Mouse (Mus musculus) thymus, adult 2 months (tissue): ENCODE measurements at regions not wholly inside any gene's neighbourhood (a gene's known extent, or its start where the extent isn't known, plus 50 kb on each side); places are given as distances from the start of the nearest gene placed in this dataset.

ENCODE experiments used
- DNase-seq: peaks from one replicate; pipeline ENCODE4 v3.0.0; 2021
- H3K27ac ChIP-seq: fragments of 200-500 bp; 2 replicates; pipeline ENCODE4 v1.5.1; 2012; ENCODE audit warnings: low read length, control low read depth; ENCODE audit not compliant: control insufficient read depth, insufficient read depth
- H3K27me3 ChIP-seq: fragments of 200-500 bp; 2 replicates; pipeline ENCODE4 v1.6.1; 2012; ENCODE audit warnings: mild to moderate bottlenecking, low read length, moderate library complexity, mixed read lengths; ENCODE audit not compliant: control insufficient read depth, insufficient read depth
- H3K36me3 ChIP-seq: fragments of 200-500 bp; 2 replicates; pipeline ENCODE4 v1.6.1; 2012; ENCODE audit warnings: mild to moderate bottlenecking, low read length, moderate library complexity; ENCODE audit not compliant: control insufficient read depth, insufficient read depth
- H3K4me1 ChIP-seq: fragments of 200-500 bp; replicated peaks from 2 replicates; pipeline ENCODE4 v1.6.1; 2012; ENCODE audit warnings: low read length; ENCODE audit not compliant: control insufficient read depth, insufficient read depth
- H3K4me3 ChIP-seq: fragments of 200-500 bp; 2 replicates; pipeline ENCODE4 v1.5.1; 2012; ENCODE audit warnings: mild to moderate bottlenecking, low read length, control low read depth, moderate library complexity; ENCODE audit not compliant: control insufficient read depth, insufficient read depth
- CTCF ChIP-seq: fragments of 200-500 bp; IDR thresholded peaks from 2 replicates; pipeline ENCODE4 v1.5.1; 2012; ENCODE audit warnings: mild to moderate bottlenecking, control low read depth, low read length, moderate library complexity, borderline replicate concordance; ENCODE audit not compliant: control insufficient read depth, poor library complexity, insufficient read depth; ENCODE audit errors: extremely low read depth
- POLR2A ChIP-seq: fragments of 200-500 bp; IDR thresholded peaks from 2 replicates; pipeline ENCODE4 v1.6.1; 2012; ENCODE audit warnings: mild to moderate bottlenecking, low read length, control low read depth, moderate library complexity; ENCODE audit not compliant: control insufficient read depth, poor library complexity, insufficient read depth; ENCODE audit errors: extremely low read depth
- WGBS: fragments of 180-500 bp; shearing (Covaris S2); methylation state at CpG from one replicate; pipeline ENCODE4 v1.1.7; 2018; 5-methylcytosine and 5-hydroxymethylcytosine counted together

DNA sequence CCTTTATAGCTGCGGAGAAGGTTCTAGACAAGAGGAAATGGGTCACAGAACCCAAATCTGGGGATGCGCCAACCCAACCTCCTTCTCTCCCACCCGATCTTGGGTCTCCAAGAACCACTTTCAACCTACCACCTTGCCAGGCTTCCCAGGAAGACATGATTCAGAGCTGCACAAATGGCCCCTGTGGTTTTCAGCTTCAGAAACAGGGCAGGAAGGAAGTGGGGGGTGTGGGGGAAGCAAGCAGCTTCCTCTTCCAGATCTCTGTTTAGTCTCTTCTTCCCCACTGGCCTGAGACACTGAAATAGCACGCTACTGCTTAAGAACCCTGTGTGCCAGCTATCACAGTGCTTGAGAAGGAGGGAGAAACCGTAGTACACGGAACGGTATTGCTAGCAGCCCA lies 70.4 kb upstream of the Gpr12 start:
- Histone ChIP-seq H3K27me3 (no peaks in the 10 kb centered on the region), H3K4me3 (no peak overlapping the region), H3K27ac (no peak overlapping the region), H3K4me1 (peaks cover 13% of the 10 kb centered on the region), H3K36me3 (no peaks in the 10 kb centered on the region)
- no peak for TF ChIP-seq CTCF
- TF ChIP-seq POLR2A: no peak
- 11% methylated on average over 7 of the region's 7 CpGs for WGBS
- peak; percentile 16 for DNase-seq

DNA sequence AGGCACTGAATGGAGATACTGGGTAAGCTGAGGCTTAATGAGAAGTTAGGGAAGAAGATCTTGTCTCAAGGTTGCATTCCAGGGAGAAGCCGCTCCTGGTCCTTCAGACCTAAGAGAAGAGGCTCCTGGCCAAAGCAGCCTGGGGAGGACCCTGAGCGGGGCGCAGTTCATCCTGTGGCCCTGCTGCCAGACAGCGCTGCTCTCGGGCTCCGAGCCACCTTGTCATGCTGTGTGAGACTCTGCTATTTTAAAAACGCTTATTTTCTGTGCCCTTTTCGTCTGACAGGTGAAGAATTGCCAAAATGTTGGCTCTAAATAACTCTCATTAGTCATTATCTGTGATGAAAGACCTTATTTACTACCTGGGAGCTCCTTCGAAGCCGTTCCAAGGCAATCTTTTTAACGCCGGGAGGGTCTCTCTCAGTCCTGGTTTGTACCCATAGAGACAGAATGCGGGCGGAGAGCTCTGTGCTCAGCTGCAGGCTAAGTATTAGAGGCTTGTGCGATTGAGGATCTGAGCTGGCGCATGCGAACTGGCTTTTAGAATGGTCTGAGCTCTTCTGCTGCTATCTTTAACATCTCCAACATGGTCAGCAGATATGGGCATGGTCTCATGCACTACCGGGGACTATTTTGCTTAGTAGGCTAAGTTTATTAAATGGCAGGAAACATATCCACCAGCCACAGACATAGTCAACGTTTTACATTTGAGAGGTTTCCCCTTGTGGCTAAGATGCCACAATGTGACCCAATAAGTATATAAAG lies 68.8 kb upstream of the Gpr12 start:
- Histone ChIP-seq H3K4me1 (peaks cover 13% of the 10 kb centered on the region), H3K4me3 (no peak overlapping the region), H3K27ac (no peak overlapping the region), H3K36me3 (no peaks in the 10 kb centered on the region), H3K27me3 (no peaks in the 10 kb centered on the region)
- no peak for DNase-seq
- 83% methylated on average over 19 of the region's 19 CpGs for WGBS
- TF ChIP-seq POLR2A (no peak), CTCF (no peak)

DNA sequence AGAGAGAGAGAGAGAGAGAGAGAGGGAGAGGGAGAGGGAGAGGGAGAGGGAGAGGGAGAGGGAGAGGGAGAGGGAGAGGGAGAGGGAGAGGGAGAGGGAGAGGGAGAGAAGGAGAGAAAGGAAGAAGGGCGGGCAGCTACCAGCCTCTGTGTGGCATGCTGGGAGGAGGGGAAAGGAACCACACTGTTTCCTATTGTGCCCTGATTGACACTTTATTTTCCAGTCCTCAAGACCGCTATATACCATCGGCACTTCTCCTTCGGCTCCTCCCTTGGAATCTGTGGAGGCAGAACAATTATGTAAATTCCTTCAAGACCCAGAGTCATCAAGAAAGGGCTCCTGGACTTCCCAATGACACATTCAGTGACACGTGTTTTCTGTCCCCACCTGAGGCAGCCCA lies 67.8 kb upstream of the Gpr12 start:
- Histone ChIP-seq H3K4me1 (peaks cover 13% of the 10 kb centered on the region), H3K27ac (no peak overlapping the region), H3K27me3 (no peaks in the 10 kb centered on the region), H3K4me3 (no peak overlapping the region), H3K36me3 (no peaks in the 10 kb centered on the region)
- WGBS: 18% methylated on average over 5 of the region's 5 CpGs
- TF ChIP-seq CTCF (no peak), POLR2A (no peak)
- no peak for DNase-seq

DNA sequence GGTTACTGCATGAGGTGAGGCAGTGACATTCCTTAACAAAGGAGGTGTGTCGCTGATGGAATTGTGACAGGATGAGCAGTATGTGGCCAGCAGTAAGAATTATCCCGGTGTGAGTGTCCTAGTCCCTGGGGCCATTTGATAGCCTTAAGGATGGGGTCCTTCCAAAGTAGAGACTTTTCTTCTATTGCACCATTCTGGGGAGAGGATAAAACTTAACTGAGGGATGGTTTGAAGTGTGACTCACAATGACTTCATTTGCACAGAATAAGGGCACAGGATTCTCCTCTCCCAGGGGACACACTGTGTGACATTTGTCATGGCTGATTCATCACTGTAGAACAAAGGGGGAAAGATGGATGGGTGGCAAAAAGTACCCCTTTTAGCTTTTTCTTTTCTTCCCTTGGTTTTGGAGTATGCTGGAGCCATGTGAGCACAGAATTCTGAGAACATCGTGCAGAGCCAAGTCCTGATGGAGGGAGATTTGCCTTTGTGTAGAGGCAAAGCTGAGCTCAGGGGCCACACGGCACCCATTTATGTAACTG lies 63.6 kb upstream of the Gpr12 start:
- DNase-seq: no peak
- no peak overlapping the region for H3K27ac ChIP-seq
- no peaks in the 10 kb centered on the region for H3K36me3 ChIP-seq
- H3K4me1 ChIP-seq: no peaks in the 10 kb centered on the region
- no peaks in the 10 kb centered on the region for H3K27me3 ChIP-seq
- H3K4me3 ChIP-seq: no peak overlapping the region
- WGBS: 81% methylated on average over 4 of the region's 4 CpGs
- TF ChIP-seq POLR2A (no peak), CTCF (no peak)

DNA sequence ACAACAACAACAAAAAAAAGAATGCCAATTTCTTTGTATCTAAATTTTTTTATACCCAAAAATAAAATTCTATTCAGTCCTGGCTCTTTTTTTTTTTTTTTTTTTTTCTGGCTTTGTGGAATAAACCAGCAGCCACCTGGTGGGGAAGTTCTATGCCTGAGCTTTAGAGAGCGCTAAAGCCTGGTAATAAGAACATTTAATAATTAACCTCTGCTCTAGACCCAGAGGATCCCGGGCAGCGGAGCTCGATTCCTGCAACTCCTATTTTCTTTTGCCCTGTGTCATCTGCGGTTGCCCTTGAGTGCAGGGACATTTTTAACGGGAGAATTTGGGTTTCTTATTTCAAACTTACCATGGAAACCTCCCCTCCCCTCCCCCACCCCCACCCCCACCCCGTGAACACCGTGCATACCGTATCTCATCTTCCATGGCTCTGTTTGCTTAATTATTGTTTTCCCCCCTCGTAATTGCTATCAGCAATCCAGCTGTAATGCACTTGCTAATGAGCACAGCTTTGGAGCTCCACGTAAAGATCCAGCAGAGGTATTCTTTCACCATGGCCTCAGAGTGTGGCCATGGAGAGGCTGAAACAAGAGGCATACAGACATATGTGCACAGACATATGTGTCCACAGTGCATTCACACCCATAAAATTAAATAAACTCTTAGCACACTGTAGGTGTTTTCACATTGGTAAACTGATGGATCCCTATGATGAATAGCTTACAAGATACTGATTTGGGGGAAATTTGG lies 62.8 kb upstream of the Gpr12 start:
- H3K36me3 ChIP-seq: no peaks in the 10 kb centered on the region
- H3K27me3 ChIP-seq: no peaks in the 10 kb centered on the region
- no peak overlapping the region for H3K4me3 ChIP-seq
- no peaks in the 10 kb centered on the region for H3K4me1 ChIP-seq
- no peak for DNase-seq
- 74% methylated on average over 11 of the region's 11 CpGs for WGBS
- H3K27ac ChIP-seq: no peak overlapping the region
- no peak for TF ChIP-seq POLR2A
- no peak for TF ChIP-seq CTCF

DNA sequence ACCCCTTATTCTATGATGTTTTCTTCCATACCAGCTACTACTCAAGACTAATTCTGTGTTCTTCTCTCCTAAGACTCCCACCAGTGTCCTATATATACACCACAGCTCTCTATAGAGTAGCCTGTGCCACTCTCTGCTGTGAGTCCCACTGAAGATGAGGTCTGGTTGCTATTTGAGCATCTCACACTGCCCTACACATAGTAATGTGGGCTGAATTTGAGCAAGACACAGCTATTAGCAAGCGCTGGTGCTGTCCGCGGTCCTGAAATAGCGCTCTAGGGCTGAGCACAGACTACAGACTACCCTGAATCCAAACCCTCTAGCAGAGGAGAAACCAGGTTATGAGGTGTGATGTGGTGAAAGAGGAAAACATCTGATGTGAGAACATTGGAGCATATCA lies 59.5 kb upstream of the Gpr12 start:
- Histone ChIP-seq H3K4me1 (no peaks in the 10 kb centered on the region), H3K27ac (no peak overlapping the region), H3K4me3 (no peak overlapping the region), H3K36me3 (no peaks in the 10 kb centered on the region), H3K27me3 (no peaks in the 10 kb centered on the region)
- 6% methylated on average over 4 of the region's 4 CpGs for WGBS
- TF ChIP-seq CTCF (no peak), POLR2A (no peak)
- DNase-seq: peak; percentile 26

DNA sequence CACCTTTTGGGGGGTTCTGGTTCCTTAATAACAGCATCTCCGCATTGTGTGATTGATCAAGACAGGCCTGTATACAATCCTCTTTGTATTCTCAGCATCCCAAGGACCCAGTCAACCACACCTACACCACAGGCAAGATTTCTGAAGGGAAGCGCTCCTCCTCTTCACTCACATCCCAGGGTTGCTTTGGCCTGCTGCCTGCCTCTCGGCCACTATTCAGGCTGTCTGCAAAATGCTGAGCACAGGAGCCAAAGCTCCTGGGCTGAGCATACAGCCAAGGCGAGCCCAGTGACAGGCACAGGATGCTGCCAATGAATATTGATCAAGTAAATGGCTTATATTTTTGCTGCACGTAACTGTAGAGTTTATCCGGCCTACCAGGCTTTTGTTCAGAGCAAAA lies 56.9 kb upstream of the Gpr12 start:
- Histone ChIP-seq H3K27me3 (no peaks in the 10 kb centered on the region), H3K4me1 (no peaks in the 10 kb centered on the region), H3K27ac (no peak overlapping the region), H3K4me3 (no peak overlapping the region), H3K36me3 (no peaks in the 10 kb centered on the region)
- TF ChIP-seq POLR2A (no peak), CTCF (no peak)
- 95% methylated on average over 6 of the region's 6 CpGs for WGBS
- no peak for DNase-seq
